Mouse (Mus musculus) lung, adult 18-20 months (tissue): ENCODE data around the gene Apeh.
A peak's percentile ranks its signal among the peaks of the same experiment; 100 is the strongest.

Source experiments
- DNase-seq, 2 experiments: peaks; one replicate each; pipeline ENCODE4 v3.0.0; 2022; ENCODE audit warnings: mixed read lengths in 2 of 2

Gene Apeh

DNA sequence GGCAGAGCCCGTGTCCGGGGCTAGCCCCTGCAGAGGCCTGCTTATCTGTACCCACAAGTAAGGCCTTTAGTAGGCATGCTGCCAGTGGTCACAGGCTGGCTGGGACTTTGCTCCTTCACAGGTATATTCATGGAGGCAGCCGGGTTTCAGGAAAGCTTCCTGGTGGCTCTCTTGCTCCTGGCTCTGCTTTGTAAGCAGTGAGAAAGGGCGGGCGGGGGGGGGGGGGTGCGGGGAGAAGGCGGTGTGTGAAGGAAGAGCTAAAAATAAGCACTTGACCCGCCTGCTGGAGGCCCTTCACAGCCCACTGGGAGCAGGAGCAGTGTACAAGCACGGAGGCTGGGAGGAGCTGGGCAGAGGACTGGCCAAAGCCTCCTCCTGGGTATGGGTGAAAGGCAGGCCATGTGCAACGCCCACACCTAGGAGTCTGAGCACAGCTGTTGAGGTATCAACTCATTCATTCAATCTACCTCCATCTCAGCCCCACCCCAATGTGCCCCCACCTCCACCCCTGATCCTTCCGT lies 25.5 kb upstream of the Apeh start:
- peak; percentile 56 to 75 for DNase-seq

DNA sequence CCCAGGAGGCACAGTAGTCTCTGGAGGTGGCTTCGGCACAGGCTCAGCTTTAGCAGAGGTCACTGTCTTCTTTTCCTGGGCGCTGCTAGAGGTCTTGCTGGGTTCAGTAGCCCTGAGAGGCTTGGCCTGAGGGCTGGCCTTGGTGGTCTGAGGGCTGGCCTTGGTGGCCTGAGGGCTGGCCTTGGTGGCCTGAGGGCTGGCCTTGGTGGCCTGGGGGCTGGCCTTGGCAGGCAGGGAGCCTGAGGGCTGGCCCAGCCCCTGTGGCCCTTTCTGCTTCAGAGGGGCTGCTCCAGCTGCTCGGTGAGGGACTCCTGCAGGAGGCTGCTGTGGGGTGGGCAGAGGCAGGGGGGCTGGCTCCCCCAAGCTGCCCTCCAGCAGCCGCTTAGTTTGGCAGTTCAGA lies 22.7 kb upstream of the Apeh start:
- no peak for DNase-seq

DNA sequence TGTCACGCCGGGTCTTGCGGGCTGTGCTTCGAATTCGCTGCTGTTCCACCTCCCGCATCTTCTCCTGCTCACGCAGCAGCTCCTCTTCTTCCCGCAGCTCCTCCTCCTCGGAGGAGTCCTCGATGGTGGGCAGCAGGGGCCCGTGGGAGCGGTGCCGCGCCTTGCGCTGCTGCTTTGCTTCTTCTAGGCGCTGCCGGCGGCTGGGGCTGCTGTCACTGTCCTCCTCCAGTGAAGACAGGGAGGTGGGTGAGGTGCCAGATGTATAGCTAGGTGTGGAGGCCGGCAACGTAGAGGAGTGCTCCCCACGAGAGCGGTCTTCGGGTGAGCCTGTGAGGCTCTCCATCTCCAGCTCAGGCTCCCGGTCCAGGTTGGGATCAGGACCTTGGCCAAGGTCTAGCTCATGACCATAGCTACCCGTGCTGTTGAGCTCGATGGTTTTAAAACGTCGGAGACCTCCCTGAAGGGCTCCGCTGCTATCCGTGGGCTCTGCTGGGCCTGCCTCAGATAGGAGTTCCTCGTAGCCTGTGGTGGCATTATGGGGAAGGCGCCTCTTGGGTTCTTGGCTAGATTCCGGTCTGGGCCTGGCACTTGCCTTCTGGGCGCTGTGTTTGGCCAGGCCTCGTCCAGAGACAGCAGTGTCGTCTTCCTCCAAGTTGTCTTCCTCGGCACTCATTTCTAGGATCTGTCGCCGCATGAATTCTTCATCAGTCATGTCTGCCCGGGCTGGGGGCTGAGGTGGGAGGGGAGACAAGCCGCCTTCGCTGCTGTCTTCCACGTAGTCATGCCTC lies 21.1 kb upstream of the Apeh start:
- no peak for DNase-seq

DNA sequence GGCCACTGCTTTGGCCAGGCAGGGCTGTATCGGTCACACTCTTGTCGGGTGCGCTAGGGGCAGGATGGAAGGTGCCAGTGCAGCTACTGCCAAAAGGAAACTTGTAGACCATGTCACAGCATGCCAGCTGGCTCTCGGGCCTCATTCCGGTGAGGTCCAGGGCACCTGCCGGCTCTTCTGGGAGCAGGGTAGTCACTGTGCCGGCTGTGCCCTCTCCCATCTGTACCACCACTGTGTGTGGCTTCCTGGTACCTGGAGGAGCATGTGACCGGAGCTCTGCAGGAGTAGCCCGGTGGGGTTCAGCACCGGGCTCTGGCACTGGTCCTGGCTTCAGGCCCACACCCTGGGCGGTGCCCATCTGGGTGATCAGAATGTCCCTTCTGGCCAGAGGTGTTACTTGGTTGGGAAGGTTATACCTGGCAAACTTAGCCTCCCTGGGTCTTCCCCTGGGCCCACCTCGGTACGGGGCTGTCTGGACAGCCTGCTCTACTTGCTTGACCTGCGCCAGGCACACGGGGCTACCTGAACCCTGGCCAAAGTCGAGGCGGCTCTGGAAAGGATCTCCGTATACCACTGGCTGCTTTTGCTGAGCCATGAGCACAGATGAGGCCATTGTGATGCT lies 18.4 kb upstream of the Apeh start:
- DNase-seq = no peak

DNA sequence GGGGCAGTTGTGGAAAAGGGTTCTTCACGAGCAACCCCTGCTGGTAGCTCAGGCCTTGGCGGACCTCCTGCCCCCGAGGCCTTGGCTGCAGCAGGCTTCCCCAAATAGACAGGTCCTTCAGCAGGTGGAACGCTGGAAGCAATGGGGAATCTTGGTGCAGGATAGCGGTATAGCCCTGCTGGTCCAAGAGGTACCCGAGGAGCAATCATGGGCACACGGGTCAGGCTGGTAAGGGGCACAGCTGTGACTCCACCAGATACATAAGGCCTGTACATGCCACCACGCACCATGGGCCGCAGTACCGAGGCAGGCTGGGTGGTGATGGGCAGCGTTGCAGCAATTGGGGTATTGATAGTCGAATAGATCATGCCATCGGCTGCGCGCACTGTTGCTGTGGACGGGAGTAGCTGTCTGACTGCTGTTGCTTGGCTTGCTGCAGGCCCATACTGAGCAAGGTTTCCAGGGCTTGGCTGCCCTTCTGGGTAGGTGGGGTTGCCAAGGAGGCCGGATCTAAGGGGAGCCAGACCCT lies 17.3 kb upstream of the Apeh start:
- no peak for DNase-seq

DNA sequence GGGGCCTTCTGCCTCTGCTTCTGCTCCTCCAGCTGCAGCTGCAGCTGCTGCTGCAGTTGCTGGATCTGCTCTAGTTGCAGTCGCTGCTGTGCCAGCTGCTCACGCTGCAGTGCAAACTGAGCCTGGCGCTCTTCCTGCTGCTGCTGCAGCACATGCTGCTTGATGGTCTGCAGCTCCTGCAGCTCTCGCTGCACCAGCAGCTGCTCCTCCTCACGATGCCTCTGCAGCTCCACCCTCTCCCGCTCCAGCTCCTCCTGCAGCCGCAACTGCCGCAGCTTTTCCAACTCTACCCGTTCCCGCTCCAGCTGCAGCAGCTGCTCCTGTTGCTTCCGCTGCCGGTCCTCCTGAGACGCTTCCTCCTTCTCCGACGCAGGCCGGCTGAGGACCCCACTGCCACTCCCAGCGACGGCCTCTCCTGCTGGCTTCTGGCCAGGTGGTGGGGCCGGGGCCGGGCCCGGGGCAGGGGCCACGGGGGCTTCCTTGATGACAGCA lies 16.7 kb upstream of the Apeh start:
- DNase-seq = no peak

DNA sequence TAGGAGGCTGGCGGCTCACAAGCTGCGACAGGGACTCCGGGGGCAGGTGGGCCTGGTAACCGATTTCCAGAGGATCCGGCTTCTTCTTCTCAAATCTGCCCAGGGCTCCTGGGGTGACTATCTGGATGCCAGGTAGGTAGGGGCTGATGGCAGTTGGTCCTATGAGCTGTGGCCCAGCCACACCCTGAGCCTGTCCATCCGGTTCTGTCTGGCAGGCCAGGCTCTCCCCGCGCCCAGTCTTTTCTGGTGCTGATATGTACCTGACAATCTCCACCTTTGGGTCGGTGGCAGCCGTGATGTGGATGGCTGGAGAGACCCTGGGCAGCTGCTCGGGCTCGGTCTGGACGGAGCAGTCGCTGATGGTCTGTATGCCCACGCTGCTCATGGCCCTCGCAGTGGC lies 15.8 kb upstream of the Apeh start:
- no peak for DNase-seq

DNA sequence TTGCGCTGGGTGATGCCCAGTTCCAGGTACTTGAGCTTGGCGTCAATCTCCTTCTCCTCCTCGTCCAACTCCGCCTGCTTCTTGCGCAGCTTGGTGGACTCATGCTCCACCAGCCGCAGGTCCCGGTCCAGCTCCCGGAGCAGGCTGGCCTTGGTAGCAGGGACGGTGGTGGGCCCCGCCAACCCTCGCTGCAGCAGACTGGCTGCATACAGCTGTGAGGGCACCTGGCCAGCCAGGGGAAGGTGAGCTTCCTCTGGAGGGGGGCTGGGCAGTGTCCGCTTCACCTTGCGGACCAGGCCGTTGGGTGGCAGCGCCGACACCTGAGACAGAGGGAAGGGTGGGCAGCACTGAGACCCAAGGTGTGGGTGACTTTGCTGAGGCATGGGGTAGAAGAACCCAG lies 13.5 kb upstream of the Apeh start:
- DNase-seq = no peak

DNA sequence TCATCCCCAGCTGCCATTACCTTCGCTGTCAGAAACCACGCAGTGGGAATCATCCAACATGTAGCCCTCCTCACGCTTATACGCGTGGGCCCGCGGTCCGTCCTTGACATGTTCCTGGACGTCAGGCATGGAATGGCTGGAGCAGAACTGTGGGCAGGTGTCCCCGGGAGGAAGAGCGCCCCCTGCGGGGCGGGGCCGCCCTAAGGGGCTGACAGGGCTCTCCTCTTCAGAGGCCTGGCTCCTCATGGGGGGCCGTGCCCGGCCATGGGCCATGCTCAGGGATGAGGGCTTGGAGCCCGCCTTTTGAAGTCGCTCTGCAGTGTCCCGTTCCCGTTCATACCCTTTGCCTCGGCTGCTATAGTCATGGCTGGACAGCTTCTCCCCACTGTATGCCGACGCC lies 11.7 kb upstream of the Apeh start:
- DNase-seq = no peak

DNA sequence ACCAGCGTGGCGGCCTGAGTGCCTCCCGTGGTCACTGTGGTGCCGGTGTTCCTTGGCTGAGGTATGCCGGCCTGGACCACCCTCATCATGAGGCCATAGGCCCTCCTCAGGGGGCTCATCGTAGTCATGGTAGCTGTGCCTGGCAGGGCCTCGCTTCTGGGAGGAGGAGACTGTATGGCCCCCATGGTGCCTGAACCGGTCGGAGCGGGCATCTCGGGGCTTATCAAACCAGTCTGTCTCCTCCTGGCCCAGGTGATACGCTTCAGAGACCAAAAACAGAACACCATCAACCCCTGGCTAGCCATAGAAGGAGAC lies 11.1 kb upstream of the Apeh start:
- no peak for DNase-seq

DNA sequence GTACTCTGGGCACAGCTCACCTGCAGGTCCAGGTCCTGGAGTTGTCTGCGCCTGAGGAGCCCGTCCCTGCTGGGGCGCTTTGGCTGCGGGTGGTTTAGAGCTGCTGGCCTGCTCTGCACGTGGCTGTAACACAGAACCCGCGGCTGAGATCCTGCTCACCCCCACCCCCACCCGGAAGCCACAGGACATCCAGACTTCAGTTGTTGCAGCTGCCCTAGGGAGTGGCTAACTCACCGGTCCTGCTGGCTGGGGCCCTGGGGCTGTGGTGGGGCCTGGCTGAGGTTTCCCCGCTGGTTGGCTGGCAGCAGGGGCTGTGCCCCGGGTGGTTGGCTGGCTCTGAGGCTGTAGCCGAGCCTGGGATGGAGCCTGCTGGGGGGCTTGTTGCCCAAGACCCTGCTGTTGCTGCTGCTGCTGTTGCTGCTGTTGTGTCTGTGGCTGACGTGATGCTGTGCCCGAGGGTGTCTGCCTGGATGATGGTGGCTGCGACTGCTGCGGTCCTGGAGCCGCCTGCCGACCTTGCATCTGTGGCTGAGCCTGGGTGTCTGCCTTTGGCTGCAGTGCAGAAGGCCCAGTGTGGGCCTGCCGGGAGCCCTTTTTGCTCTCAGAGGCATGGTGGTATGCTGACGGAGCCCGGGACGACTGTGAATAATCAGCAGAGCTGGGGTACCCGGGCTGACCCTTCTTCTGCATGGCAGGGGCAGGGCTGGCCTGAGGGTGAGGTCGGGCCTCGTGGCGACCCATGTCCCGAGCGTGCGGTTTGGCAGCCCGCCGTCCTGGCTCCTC lies 10.6 kb upstream of the Apeh start:
- DNase-seq = no peak

DNA sequence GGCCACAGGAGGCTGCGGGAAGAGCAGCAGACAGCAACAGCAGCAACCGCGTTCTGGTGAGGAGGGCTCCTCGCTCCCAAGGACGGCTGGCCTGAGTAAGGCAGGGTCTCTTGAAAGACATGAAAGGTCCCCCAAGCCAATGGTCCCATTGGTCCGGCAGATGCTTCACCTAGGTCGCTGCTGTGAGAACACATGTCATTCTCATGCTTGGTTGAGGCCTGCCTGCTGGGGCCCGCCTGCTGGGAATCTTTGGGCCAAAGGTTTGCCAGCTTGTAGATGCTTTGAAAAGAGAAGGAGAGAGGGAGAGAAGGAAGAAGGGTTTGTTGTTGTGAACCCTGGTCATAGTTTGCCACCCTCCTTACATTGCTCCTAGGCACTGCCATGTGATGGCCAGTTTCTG lies 5.2 kb upstream of the Apeh start:
- DNase-seq = no peak

DNA sequence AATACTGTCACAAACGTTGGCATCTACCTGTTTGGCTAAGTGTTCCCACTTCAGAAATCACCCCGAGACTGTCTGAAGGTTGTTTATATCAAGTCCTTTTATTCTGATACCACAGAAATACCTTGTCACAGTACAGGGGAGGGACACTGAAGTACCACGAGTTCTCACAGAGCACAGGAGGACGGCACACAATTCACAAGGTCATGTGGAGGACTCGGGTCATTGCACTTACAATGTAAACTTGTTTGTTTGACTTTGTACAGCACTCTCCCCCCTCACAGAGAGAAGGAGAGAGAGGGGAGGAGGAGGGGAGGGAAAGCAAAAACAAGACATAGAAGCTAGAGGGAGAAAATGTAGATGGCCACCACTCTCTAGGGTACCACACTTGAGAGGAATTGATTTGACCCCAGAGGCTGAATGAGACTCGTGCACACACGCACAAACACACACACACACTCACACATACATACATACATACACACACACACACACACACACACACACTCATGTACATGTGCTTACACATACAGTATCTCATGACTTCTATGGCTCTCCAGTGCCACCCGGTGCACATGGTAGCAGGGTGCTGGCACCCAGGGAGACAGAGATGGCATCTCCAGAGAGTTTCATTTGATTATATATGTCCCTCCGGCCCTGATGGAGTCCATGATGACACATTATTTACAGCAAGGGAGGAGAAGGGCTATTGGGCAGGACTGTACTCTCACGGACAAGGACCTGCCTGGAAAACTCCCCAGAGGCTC lies 1.7 kb upstream of the Apeh start:
- DNase-seq = no peak

DNA sequence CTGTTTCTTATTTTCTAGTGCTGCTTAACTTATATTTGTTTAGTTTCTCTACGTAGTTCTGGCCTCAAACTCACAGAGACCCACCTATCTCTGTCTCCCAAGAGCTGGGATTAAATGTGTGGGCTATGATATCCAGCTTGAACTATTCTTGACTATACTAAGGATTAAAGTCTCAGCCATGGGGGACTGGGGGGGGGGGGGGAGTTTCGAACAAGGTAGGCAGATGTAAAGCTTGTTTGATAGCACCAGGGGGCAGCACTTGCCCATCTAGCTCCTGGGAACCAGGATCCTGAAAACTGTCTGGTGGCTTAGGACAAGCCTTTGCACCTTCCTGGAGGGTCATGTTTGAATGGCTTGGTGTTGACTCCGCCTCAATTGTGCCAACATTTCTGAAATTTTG lies 1.1 kb upstream of the Apeh start:
- peak; percentile 42 to 70 for DNase-seq

DNA sequence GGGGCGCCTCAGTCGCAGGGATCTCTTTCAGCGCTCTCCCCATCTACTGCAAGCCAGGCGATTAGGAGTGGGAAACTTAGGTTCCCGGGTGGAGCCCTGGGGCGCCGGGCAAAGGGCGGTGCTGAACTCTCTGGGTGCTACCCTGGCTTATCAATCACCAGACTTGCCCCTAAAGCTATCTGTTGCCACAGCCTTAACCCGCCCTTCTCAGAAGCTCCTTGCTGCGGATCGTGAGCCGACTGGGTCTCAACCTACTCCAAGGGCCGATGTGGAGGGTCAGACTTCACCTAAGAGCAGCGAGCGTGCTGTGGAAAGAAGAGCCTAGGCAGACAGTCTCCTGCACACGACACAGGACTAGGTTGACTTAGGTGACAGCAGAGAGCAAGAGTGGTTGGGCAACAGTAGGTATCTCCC lies 599 bp upstream of the Apeh start:
- peak in 1 of 2 experiments; percentile 34 for DNase-seq

DNA sequence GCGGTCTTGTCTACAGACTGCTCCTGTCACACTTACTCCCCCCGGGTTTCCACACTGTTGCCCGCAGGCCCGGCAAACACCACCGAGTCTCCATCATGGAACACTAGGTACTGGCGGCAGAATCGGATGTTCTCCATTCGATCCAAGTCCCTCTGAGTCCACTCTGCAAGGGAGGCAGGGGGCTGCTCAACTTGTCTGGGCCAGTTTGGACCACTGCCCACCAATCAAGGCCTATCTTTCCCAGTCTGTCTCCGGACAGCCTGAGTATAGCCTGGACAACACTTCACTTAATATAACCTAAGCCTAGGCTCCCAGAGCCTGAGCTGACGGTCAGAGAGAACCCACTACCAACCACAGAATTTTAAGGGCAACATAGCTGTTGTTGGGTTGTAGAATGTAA lies 820 bp downstream of the Apeh start:
- DNase-seq = no peak

DNA sequence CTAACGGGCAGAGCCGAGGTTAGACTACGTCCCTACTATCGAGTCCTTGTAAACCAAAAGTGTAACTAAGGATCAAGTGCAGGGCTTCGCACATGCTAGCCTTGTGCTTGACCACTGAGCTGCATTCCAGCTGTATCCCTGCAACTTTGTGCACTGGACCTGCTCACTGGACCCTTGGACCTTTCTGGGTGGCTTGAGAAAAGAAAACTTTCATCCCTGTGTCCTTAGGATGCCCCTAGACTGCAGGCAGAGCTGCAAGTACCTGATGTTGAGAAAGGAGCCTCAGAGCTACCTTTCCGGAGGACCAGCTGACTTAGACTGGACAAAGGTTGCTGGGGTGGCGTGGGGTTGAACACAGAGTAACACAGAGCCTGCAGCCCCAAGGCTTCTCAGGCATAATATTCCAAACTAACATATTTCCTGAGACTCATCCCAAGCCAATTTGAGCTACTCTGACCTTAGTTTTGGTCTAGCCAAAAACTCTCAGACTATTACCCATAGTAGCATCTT lies 3.7 kb downstream of the Apeh start:
- DNase-seq = no peak

DNA sequence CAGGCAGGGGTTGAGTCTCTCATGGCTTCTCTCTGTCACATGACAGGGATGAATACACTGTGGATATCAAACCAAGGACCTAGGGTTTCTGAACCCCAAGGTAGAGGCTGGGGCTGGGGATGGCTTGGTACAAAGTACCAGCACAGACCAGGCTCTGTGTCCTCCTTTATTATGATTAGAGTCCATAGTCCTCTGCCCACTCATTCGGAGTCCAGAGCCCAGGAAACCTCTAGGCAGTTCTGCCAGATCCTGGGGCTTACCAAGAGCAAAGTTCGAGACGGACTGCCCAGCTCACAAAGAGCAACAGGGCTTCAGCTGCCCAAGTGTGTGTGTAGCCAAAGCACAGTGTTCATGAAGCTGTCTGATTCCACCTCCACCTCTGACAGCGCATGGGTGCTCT lies 9.1 kb downstream of the Apeh start:
- no peak for DNase-seq

DNA sequence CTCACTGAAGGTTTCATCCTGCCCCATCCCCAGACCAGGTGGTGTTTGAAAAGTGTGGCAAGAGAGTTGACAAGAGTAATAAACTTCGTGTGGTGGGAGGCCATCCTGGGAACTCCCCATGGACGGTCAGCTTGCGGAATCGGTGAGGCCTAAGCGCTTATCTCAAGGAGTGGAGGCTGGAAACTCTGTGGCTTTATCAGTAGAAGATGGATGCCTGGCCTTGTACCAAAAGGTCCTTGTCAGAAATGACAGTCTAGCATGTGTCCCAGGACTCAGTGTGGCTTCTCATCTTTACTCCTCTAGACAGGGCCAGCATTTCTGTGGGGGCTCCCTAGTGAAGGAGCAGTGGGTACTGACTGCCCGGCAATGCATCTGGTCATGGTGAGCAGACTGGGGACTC lies 10.8 kb downstream of the Apeh start:
- DNase-seq = no peak

DNA sequence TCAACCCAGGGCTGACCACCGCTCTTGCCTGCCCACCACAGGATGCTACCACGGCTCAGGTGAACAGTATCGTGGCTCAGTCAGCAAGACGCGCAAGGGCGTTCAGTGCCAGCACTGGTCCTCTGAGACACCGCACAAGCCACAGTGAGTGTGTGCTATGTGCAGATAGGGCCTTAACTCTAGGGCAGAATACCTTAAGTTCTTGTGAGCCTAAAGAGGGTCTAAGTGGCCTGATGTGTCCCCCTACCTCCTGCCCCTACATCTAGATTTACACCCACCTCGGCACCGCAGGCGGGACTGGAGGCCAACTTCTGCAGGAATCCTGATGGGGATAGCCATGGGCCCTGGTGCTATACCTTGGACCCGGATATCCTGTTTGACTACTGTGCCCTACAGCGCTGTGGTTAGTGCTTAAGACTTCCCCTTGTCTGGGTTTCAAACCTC lies 11.4 kb downstream of the Apeh start, which contains the start of gene Rnf123:
TSS of gene Rnf123 (minus strand) at position 359 of the 444 bp plus-strand sequence.
- no peak for DNase-seq

DNA sequence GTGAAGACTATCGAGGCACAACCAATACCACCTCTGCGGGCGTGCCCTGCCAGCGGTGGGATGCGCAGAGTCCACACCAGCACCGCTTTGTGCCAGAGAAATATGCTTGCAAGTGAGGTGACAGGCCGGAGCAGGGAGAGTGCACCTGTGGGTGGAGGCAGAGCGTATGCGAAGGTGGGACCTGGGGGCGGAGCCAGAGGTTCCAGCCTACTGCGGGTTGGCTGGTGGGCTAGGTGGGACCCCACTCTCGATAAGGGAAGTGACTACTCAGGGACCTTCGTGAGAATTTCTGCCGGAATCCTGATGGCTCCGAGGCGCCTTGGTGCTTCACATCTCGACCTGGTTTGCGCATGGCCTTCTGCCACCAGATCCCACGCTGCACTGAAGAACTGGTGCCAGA lies 11.9 kb downstream of the Apeh start:
- DNase-seq = no peak

DNA sequence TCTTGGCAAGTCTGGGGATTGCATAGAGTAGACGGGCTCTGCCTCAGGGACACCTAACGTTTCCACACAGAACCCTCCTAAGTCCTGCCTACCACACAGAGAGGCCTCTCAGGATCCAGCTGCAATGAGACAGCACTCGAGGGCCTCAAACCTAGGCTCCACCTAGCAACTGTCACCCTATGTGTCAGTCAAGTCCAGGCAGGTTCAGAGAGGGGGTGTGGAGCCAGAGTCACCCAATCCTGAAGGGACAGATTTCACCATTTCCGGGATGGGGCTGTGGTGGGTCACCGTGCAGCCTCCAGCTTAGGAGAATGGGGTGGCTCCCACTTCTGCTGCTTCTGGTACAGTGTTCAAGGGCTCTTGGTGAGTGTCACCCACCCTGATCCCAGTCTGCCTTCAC lies 14.2 kb downstream of the Apeh start, which contains the start of gene Mst1:
TSS of gene Mst1 (plus strand) at position 269 of the 400 bp plus-strand sequence.
- peak in 1 of 2 experiments; percentile 22 for DNase-seq
